Mouse (Mus musculus): ENCODE data around the gene Ubr3.

Ubr3 gene

DNA sequence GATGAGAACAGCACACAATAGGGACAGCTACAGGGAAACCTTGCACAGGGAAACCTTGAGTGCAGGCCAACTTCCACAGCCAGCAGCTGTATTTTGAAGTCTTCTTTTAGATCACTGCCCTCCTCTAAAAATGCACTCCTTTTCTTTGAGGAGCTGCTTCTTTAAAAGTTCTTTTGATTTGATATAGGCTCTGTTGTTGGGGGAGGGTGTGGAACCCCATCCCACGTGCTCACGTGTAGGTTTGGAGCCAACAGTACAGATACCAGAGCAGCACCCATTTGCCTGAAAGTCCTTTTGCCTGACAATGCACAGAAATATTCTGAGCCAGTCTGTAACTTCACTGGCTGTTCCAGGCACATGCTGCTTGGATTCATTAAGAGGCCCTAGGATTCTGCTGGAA, 134.4 kb downstream of the Ubr3 start:
- DNase-seq (ENCODE audit: low read depth, low spot score), result no peak

DNA sequence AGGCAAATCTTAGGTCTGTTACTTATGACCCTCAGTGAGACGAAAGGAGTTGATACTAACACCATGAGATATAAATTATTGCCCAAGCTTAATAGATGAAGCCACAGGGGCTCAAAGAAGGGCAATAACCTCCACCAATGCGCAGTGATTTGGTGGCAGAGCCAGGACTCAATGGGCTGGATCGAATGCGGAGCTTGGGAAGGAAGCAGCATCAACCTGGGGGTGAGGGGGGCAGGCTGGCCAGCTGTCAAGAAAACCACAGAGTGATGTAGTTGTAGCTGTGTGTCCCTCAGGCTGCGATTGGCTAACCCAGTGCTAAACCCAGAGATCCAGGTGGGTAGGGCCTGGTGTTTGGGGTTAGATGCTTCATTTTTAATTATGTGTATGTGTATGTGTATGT, 137.8 kb downstream of the Ubr3 start:
- DNase-seq (ENCODE audit: low read depth, low spot score), result no peak

DNA sequence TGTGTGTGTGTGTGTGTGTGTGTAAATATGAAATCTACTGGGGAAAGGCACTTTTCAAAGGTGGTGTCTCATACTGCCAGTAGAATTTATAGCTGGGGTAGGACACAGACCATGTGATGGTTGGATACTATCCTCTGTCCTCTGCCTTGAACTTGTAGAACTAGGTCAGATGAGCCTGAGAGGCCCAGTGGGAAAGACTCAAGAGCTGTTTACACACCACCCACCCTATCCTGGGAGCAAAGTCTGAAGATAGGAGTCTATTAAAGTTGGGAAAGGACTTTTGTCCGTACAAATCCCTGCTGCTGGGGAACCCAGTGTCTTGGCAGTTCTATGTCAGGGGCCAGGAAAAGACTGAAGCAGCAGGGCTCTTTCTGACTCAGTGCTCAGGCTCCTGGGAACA, 138.3 kb downstream of the Ubr3 start:
- DNase-seq (ENCODE audit: low read depth, low spot score), result no peak

DNA sequence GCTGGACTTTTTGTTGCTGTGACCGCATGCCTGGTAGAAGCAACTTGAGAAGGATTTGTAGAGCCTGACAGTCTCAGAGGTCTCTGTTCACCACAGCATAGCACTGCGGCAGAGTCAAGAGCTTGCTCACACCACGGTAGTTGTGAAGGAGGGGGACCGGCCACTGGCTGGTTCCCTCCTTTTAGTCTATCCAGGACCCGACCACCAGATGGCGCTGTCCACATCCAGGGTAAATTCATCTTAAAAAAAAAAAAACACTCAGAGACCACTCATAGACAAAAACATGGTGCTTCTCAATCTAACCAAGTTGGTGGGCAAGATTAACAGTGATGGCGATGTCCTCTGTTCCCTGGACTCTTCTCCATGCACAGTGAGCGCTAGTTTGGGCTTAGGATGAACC, 140.2 kb downstream of the Ubr3 start:
- peak; percentile 58 for DNase-seq (ENCODE audit: low read depth, low spot score)

DNA sequence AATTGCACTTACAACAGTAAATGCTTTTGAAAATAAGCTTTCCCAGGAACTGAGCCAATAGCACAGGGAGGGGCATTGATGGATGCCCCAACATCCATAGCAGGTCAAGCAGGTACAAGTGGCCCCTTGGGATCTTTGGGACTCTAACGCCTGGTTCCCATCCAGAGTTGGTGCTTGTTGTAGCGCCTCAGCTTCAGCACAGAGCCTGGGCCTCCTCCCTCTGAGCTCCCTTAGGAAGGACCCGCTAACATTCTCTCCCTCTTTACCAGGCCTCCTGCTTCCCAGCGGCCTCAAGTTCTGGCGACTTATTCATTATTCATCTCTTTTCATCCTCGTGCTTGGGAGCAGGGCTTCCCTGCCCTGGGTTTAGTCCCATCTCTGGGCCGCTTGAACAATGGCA, 141.7 kb downstream of the Ubr3 start, which contains the start of gene Myo3b:
TSS of gene Myo3b (plus strand) at position 375 of the 400 bp plus-strand sequence.
- no peak for DNase-seq (ENCODE audit: low read depth, low spot score)

DNA sequence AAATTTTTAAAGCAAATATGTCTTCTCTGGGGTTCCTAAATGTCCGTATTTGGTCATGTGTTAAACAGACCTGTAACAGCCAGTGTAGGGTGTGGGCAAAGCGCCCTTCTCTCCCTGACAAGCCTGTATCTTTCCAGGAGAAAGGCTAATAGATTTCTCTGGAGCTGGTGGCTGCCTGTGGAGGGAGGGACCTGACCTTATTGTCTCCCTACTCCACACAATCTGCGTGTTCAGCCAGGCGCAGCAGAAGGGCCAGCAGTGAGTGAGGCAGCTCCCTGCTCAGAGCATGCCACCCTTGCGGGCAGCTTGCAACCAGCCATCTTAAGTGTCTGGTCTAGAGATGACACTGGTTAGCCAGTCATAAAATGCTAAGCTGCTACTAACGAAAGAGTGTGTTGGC, 147.4 kb downstream of the Ubr3 start:
- no peak for DNase-seq (ENCODE audit: low read depth, low spot score)

DNA sequence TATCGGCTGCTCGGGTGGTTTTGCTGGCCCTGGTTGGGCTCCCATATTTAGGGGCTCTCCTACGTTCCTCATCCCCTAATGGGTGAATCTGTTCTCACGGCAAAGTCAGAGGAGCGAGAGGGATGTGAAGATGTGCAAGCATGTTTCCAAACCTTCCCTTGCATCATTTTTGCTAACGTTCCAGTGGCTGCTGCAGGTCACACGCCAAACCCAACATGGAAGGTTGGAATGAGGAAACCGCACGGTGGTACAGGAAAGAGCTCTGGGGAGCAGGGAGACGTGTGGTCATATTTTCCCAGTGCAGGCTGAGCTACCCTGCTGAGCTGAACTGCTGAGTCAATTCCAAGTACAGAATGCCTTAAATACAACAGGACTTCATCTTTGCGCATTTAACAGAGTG, 150.8 kb downstream of the Ubr3 start:
- no peak for DNase-seq (ENCODE audit: low read depth, low spot score)

DNA sequence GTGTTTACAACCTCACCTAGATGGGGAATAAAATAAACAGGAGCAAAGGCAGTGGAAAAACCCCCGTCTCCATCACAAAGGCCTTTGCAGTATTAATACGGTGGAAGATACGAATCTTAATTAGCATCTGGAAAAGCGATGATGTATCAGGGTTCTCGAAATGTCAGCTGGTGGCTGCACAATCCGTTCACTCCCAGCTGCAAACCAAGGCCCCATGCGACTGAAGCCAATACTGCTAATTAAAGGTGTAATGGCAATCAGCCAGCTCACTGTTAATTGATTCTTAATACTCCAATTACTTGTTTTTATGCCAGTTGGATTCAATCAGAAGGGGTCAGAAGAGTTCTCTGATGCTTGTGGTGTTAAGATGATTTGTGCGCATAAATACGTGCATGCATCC, 156.8 kb downstream of the Ubr3 start:
- DNase-seq (ENCODE audit: low read depth, low spot score), result no peak

DNA sequence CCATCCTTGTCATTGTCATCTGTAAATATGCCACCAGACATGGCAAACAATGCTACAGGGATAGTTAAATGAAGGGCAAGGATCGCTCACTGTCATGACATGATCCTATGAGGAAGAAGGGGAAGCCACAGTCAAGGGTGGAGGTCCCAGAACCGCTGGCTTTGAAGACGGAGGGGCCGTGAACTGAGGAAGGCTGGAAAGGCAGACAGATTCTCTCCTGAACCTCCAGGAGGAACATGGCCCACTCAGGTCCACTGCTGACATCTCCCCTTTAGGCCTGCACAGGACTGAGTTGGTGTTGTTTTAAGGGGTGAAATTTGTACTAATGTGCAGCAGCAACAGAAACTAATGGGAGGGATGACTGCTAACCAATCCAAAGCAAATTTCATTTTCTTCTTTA, 161.2 kb downstream of the Ubr3 start:
- no peak for DNase-seq (ENCODE audit: low read depth, low spot score)

DNA sequence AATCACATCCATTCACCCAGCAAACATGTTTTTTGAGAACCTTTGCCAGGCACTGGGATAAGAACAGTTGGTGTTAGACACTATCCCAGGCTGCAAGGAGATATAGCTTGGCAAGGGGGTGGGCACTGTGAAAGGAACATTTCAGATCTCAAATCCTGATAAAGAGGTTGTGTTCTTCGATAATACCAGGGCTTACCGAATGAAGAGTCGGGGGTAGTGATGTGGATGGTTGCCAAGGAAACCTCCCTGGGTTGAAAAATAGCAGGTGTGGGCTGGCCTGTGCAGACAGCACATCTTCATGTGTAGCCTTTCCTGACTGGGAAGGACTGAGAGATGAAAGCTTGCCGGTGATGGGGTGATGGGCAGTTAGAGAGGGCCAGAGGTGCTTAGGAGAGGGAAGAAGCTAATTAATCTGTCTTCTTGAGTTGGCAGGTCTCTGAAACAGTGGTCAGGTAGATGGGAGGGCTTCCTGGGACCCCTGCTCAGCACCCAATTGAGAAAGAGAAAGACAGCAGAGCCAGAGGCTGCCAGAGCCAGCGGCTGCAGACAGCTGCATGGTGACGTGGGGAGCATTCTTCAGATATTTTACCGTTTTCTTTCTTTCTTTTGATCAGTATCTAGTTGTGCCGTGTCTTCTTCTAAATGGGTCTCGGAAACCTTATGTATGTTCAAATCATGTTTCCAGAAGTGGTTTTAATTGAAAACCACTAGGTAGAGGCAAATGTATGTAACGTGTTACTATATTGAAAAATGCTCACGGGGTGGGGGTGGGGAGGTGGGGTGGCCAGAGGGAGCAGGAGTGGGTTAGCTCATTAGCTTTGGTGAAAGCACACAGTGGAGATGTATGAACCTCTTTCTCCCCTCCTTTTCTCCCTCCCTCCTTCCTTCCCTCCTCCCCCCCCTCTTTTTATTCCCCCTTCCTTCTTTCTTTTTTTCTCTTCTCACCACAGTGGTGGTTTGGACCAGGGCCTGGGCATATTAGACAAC, 163.6 kb downstream of the Ubr3 start:
- DNase-seq (ENCODE audit: low read depth, low spot score), result no peak

DNA sequence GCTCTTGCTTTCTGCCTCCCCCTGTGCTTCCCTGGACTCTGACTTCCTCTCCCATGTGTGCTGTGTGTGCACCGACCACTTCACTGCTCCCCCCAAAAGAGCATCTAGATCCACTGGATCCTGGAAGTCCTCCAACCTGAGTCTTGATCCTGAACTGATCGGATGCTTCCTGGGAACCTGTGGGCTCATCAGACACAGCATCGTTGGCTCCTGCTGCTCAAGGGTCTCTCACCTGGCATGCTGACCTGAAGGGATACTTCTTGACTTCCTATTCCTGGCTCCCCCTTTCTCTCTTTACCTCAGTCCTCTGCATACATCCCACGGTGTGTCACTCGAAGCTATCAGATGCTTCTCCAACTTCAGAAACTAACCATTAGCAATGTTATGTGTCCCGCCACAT, 168.1 kb downstream of the Ubr3 start:
- no peak for DNase-seq (ENCODE audit: low read depth, low spot score)

DNA sequence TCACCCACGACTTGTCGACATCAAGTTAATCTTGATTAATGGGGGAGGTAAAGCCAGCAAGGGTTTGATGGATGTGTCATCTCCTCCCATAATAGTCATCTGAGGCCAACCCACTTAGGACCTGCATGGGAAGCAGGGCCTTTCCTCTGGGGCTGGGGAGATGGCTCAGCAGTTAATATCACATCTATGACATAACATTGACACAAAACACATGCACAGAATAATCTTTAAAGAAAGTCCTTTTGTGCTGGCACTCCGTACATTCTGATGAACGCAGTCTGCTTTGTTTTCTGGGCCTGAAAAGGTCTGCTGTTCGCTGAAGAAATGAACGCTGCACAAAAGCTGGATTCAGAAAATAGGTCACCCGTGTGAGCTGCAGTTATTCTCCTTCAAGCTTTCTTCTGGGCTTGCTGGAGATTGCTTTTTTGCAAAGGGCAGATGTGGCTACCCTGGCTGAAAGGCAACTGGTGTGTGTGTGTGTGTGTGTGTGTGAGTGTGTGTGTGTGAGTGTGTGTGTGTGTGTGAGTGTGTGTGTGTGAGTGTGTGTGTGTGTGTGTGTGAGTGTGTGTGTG, 168.8 kb downstream of the Ubr3 start:
- no peak for DNase-seq (ENCODE audit: low read depth, low spot score)

DNA sequence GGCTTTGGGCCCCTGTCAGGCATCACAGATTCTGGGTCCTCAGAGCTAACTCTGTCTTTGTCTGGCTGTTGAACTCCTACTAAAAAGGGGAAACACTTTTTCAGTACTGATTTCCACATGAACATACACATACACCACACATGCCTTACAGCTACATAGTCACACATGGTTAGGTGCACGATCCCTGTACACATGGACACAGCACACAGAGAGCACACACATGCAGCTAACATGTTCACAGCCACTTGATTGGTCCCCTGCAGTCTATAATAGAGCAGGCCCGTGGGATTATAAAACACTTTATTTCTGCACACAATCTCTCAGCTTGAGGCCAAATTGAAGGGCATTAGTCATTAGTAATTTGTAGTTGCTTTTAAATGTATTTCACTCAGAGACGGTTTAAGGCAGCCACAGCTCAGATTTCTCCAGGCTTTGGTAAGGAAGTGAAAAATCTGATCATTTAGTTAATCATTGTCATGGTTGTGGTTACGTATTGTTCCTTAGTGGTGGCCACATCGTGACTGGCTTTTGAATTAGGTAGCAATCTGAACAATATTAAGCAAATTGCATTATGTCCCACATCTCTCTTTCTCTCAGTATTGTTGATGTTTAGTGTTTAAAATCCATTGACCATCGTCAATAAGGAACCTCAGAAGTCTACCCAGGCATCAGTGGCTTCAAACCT, 169.4 kb downstream of the Ubr3 start:
- DNase-seq (ENCODE audit: low read depth, low spot score), result no peak

DNA sequence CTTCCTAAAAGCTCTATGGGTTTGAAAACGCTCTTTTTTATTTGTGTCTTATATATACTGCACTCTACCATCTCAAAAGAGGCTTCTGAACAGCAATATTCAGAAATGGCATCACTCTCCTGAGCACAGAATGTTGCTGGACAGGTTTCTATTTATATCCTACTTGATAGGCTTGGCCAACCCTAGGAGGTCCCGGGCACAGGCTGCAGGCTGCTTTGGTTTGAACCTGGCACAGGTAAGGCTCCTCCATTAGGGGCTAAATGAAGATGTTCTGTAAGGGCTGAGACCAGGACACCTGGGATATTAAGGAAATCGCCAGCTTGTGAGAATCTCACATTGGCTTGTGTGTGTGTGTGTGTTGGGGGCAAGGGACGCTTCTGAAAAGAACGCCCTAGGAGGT, 172.8 kb downstream of the Ubr3 start:
- DNase-seq (ENCODE audit: low read depth, low spot score), result no peak

All from ES-CJ7 (cell line).